1 mouse cellular context compared by ENCODE assay signal in genomic region chr7:28598951-28599350, GRCm38 (mm10).
TF ChIP-seq lines count a peak whose summit lies in the region.

No protein-coding gene starts in this region.

TF ChIP-seq in CH12.LX, 34 proteins besides CTCF, POLR2A, EP300 and RAD21:
- peak; percentile 88 for TF ChIP-seq RCOR1 (conservative IDR thresholded peaks at IDR 0.05; ENCODE audit: low read depth, low read length)
- TF ChIP-seq MEF2A (IDR thresholded peaks at IDR 0.05; ENCODE audit: borderline replicate concordance, low read depth, low read length), result peak; percentile 60; the same call in 1 of the 2 replicates
- TF ChIP-seq UBTF (IDR thresholded peaks at IDR 0.05; ENCODE audit: low read depth, low read length), result no peak
- TF ChIP-seq MYC (IDR thresholded peaks at IDR 0.05; ENCODE audit: low read depth, low read length), result no peak
- no peak for TF ChIP-seq ZC3H11A (IDR thresholded peaks at IDR 0.05; ENCODE audit: low read depth, low read length)
- no peak for TF ChIP-seq USF2 (conservative IDR thresholded peaks at IDR 0.05; ENCODE audit: low read depth, low read length)
- TF ChIP-seq BHLHE40 (IDR thresholded peaks at IDR 0.05; ENCODE audit: low read depth, low read length), result peak; percentile 49; the same call in 1 of the 2 replicates
- no peak for TF ChIP-seq ZKSCAN1 (IDR thresholded peaks at IDR 0.05; ENCODE audit: borderline replicate concordance, low read depth, low read length)
- peak; percentile 45; the same call in 1 of the 2 replicates for TF ChIP-seq MAFK (IDR thresholded peaks at IDR 0.05; ENCODE audit: insufficient replicate concordance, low read length)
- 0 out of 2 replicates have a peak, but pooled peaks have one; percentile 39 for TF ChIP-seq MAZ (IDR thresholded peaks at IDR 0.05; ENCODE audit: low read depth, low read length)
- TF ChIP-seq JUND (conservative IDR thresholded peaks at IDR 0.05; ENCODE audit: low read depth, low read length), result no peak
- no peak for TF ChIP-seq NELFE (IDR thresholded peaks at IDR 0.05; ENCODE audit: low read depth, low read length)
- peak; percentile 85 for TF ChIP-seq ETS1 (conservative IDR thresholded peaks at IDR 0.05; ENCODE audit: low read depth, low read length)
- 0 out of 2 replicates have a peak, but pooled peaks have one; percentile 64 for TF ChIP-seq KAT2A (IDR thresholded peaks at IDR 0.05; ENCODE audit: insufficient replicate concordance, low read length)
- TF ChIP-seq JUN (IDR thresholded peaks at IDR 0.05; ENCODE audit: insufficient read depth, low read depth, low read length), result no peak
- no peak for TF ChIP-seq PAX5 (IDR thresholded peaks at IDR 0.05; ENCODE audit: low read length)
- TF ChIP-seq ZMIZ1 (IDR thresholded peaks at IDR 0.05; ENCODE audit: low read depth, low read length), result no peak
- peak; percentile 11; the same call in 1 of the 2 replicates for TF ChIP-seq ELF1 (IDR thresholded peaks at IDR 0.05; ENCODE audit: low read depth, low read length)
- TF ChIP-seq TBP (conservative IDR thresholded peaks at IDR 0.05; ENCODE audit: low read depth, low read length), result peak; percentile 37; the same call in 1 of the 2 replicates
- no peak for TF ChIP-seq E2F4 (IDR thresholded peaks at IDR 0.05; ENCODE audit: insufficient replicate concordance, low read depth, low read length)
- TF ChIP-seq SIN3A (IDR thresholded peaks at IDR 0.05; ENCODE audit: low read length), result peak; percentile 83; the same call in 1 of the 2 replicates
- peak; percentile 3; the same call in 1 of the 2 replicates for TF ChIP-seq SMC3 (IDR thresholded peaks at IDR 0.05; ENCODE audit: low read depth, low read length)
- peak; percentile 48; the same call in 1 of the 2 replicates for TF ChIP-seq MXI1 (IDR thresholded peaks at IDR 0.05; ENCODE audit: low read depth, low read length)
- TF ChIP-seq MAX (IDR thresholded peaks at IDR 0.05; ENCODE audit: low read length), result peak; percentile 27; the same call in 1 of the 2 replicates
- TF ChIP-seq TCF12 (IDR thresholded peaks at IDR 0.05; ENCODE audit: low read depth, low read length), result peak; percentile 63
- TF ChIP-seq CHD2 (IDR thresholded peaks at IDR 0.05; ENCODE audit: low read length), result peak; percentile 68
- TF ChIP-seq IRF4 (IDR thresholded peaks at IDR 0.05; ENCODE audit: low read depth, low read length), result peak; percentile 73
- no peak for TF ChIP-seq POLR2AphosphoS2 (IDR thresholded peaks at IDR 0.05; ENCODE audit: low read depth, low read length)
